Mouse (Mus musculus): ENCODE data around the gene Lekr1.

GRCm38 (mm10) chr3:65648913-65649312 is 17.1 kb upstream of the Lekr1 start:
- TF ChIP-seq CTCF (IDR thresholded peaks at IDR 0.05; ENCODE audit: low read depth) (no peak), EP300 (optimal IDR thresholded peaks at IDR 0.05) (no peak)
